Mouse (Mus musculus) heart, embryonic 16.5 days (tissue): ENCODE results near the gene Olfr645. TPM values are rescaled to one million over a fixed set of nuclear protein-coding genes. Genes with fewer than 3 reads are reported as not detected.

Experiments
- ATAC-seq: fragments of 200-750 bp; cut with Nextera tagmentation; replicated peaks from 2 replicates; pipeline ENCODE4 v1.8.0; 2017; ENCODE audit warnings: moderate number of reproducible peaks; ENCODE audit not compliant: insufficient read depth, low FRiP score; ENCODE audit errors: extremely low read depth
- H3K27ac ChIP-seq: fragments of 300-500 bp; sonication (generic); 2 replicates; pipeline ENCODE4 v1.5.1; 2014; ENCODE audit warnings: mild to moderate bottlenecking, low read length, control low read depth, moderate library complexity
- H3K27me3 ChIP-seq: fragments of 300-500 bp; sonication (generic); 2 replicates; pipeline ENCODE4 v1.6.1; 2014; ENCODE audit warnings: low read length, mixed read lengths; ENCODE audit not compliant: control insufficient read depth, insufficient read depth
- H3K36me3 ChIP-seq: fragments of 300-500 bp; sonication (generic); 2 replicates; pipeline ENCODE4 v1.6.1; 2014; ENCODE audit not compliant: control insufficient read depth, insufficient read depth
- H3K4me1 ChIP-seq: fragments of 300-500 bp; sonication (generic); 2 replicates; pipeline ENCODE4 v1.6.1; 2014; ENCODE audit warnings: low read length, mixed read lengths; ENCODE audit not compliant: control insufficient read depth, insufficient read depth
- H3K4me2 ChIP-seq: fragments of 300-500 bp; sonication (generic); 2 replicates; pipeline ENCODE4 v1.6.1; 2014; ENCODE audit warnings: low read depth, mild to moderate bottlenecking, control low read depth, low read length
- H3K4me3 ChIP-seq: fragments of 300-500 bp; sonication (generic); 2 replicates; pipeline ENCODE4 v1.5.1; 2014; ENCODE audit warnings: mild to moderate bottlenecking, control low read depth, low read length
- H3K9ac ChIP-seq: fragments of 300-500 bp; sonication (generic); 2 replicates; pipeline ENCODE4 v1.6.1; 2014; ENCODE audit warnings: low read length, control low read depth
- H3K9me3 ChIP-seq: fragments of 300-500 bp; sonication (generic); replicated peaks from 2 replicates; pipeline ENCODE4 v1.6.1; 2016; ENCODE audit warnings: low read length; ENCODE audit not compliant: control insufficient read depth
- WGBS: fragments of 180-500 bp; shearing (Covaris S2); extraction: QIAGEN DNeasy Blood & Tissue Kit; methylation state at CpG from one replicate; pipeline ENCODE4 v1.1.7; 2014; 5-methylcytosine and 5-hydroxymethylcytosine counted together
- polyA plus RNA-seq: library from polyadenylated mRNA; unstranded; fragments of >200 nt; fragmentation: Nextera tagmentation; extraction: Ambion mirVana; gene quantifications from 2 replicates; pipeline ENCODE4 v1.2.1, GENCODE M21; 2015

The Olfr645 gene
- polyA plus RNA-seq, 1 experiment from 2014 or later, result not detected

- no peak within 1 kb of the TSS for H3K4me3 ChIP-seq
- no peak within 1 kb of the TSS for H3K4me2 ChIP-seq
- no peak within 1 kb of the TSS for H3K9ac ChIP-seq
- H3K27ac ChIP-seq, result no peak within 1 kb of the TSS
- H3K9me3 ChIP-seq, result no peaks in the 10 kb centered on the region
- WGBS, result 55% methylated on average over 1 of the region's 1 CpGs
- H3K4me1 ChIP-seq, result no peaks in the 10 kb centered on the region
- no peak for ATAC-seq
- H3K36me3 ChIP-seq, result no peaks in the 10 kb centered on the region
- H3K27me3 ChIP-seq, result no peaks in the 10 kb centered on the region
Measured at GRCm38 (mm10) chr7:104035145-104035544, 50.1 kb downstream of the Olfr645 start, which contains the start of gene Olfr641. Gene Olfr641 (plus strand): TSS chr7:104035445.

Other genes starting within 250 kb of the Olfr645 start
- not detected in 2 replicates for gene Hbb-bh2, start 244.9 kb downstream of the Olfr645 start, polyA plus RNA-seq
- 2.3 and 2.8 TPM in 2 replicates for gene Hbb-bh1, start 242.3 kb downstream of the Olfr645 start, polyA plus RNA-seq
- 147 and 172 TPM in 2 replicates for gene Hbb-y, start 232.2 kb downstream of the Olfr645 start, polyA plus RNA-seq
- gene Olfr66, start 199.2 kb downstream of the Olfr645 start, polyA plus RNA-seq, result not detected in 2 replicates
- not detected in 2 replicates for gene Olfr64, start 191.0 kb downstream of the Olfr645 start, polyA plus RNA-seq
- gene Olfr65, start 182.0 kb downstream of the Olfr645 start, polyA plus RNA-seq, result not detected in 2 replicates
- gene Olfr631, start 156.6 kb downstream of the Olfr645 start, polyA plus RNA-seq, result not detected in 2 replicates
- not detected in 2 replicates for gene Olfr632, start 151.1 kb downstream of the Olfr645 start, polyA plus RNA-seq
- gene Olfr633, start 141.0 kb downstream of the Olfr645 start, polyA plus RNA-seq, result not detected in 2 replicates
- not detected in 2 replicates for gene Olfr635, start 114.3 kb downstream of the Olfr645 start, polyA plus RNA-seq
- not detected in 2 replicates for gene Olfr638, start 86.7 kb downstream of the Olfr645 start, polyA plus RNA-seq
- 0.03 TPM in 1 of 2 replicates, not detected in the other for gene Olfr639, start 68.2 kb downstream of the Olfr645 start, polyA plus RNA-seq
- not detected in 2 replicates for gene Olfr640, start 59.9 kb downstream of the Olfr645 start, polyA plus RNA-seq
- not detected in 2 replicates for gene Olfr641, start 50.0 kb downstream of the Olfr645 start, polyA plus RNA-seq
- gene Olfr642, start 32.8 kb downstream of the Olfr645 start, polyA plus RNA-seq, result not detected in 2 replicates
- gene 4930516K23Rik, start 24.0 kb downstream of the Olfr645 start, polyA plus RNA-seq, result not detected in 2 replicates
- not detected in 2 replicates for gene Olfr644, start 13.6 kb downstream of the Olfr645 start, polyA plus RNA-seq
- gene Olfr646, start 19.4 kb upstream of the Olfr645 start, polyA plus RNA-seq, result not detected in 2 replicates
- not detected in 2 replicates for gene Ubqln5, start 44.4 kb upstream of the Olfr645 start, polyA plus RNA-seq
- not detected in 2 replicates for gene Olfr643, start 51.9 kb upstream of the Olfr645 start, polyA plus RNA-seq
- not detected in 2 replicates for gene Ubqln3, start 57.8 kb upstream of the Olfr645 start, polyA plus RNA-seq
- not detected in 2 replicates for gene Ubqlnl, start 65.1 kb upstream of the Olfr645 start, polyA plus RNA-seq
- 0.08 TPM in 1 of 2 replicates, not detected in the other for gene Olfm5, start 79.4 kb upstream of the Olfr645 start, polyA plus RNA-seq
- gene Olfr648, start 97.9 kb upstream of the Olfr645 start, polyA plus RNA-seq, result 0.17 and 0.24 TPM in 2 replicates
- not detected in 2 replicates for gene Olfr649, start 110.5 kb upstream of the Olfr645 start, polyA plus RNA-seq
- 0.97 and 1.4 TPM in 2 replicates for gene Trim6, start 133.3 kb upstream of the Olfr645 start, polyA plus RNA-seq
- gene Trim34a, start 159.0 kb upstream of the Olfr645 start, polyA plus RNA-seq, result 3.0 and 4.3 TPM in 2 replicates
- 0.68 and 0.74 TPM in 2 replicates for gene Trim5, start 202.6 kb upstream of the Olfr645 start, polyA plus RNA-seq
- 7.5 and 10.1 TPM in 2 replicates for gene Trim12a, start 230.0 kb upstream of the Olfr645 start, polyA plus RNA-seq
- 0.13 and 0.20 TPM in 2 replicates for gene Trim34b, start 244.0 kb upstream of the Olfr645 start, polyA plus RNA-seq